Mouse (Mus musculus) kidney, adult 2 months (tissue): Measurements from ENCODE around the gene Aldh3a2.

Experiments used
- CTCF ChIP-seq: fragments of 200-500 bp; conservative IDR thresholded peaks from 2 replicates; pipeline ENCODE4 v1.5.1; 2011; ENCODE audit warnings: low read depth, mild to moderate bottlenecking, control low read depth, low read length, moderate library complexity, mixed read lengths; ENCODE audit not compliant: insufficient read depth, insufficient read length
- POLR2A ChIP-seq: fragments of 200-500 bp; IDR thresholded peaks from one replicate; pipeline ENCODE4 v1.6.1; 2011; ENCODE audit warnings: low read depth, low read length, control low read depth

- TF ChIP-seq CTCF (no peak), POLR2A (no peak)
Measured at GRCm38 (mm10) chr11:61196616-61197353, 70.5 kb downstream of the Aldh3a2 start.
